In genomic region chrX:166479365-166479983, GRCm38 (mm10) we compare ENCODE assay signal across 8 mouse cellular contexts. TPM values are rescaled to one million over a fixed set of nuclear protein-coding genes. Genes with fewer than 3 reads are reported as not detected.
DNase-seq lines count a peak whose midpoint lies in the region; ATAC-seq lines count a peak whose summit lies in the region.

Gene Rab9, minus strand, starts transcription at chrX:166479867.

- peak; percentile 93 to 96 for DNase-seq in B cell, adult 2 months
- DNase-seq in brain, adult 2 months (ENCODE audit: low read depth, low spot score): peak; percentile 94
- DNase-seq in liver, embryonic 11.5 days (ENCODE audit: low spot score): peak; percentile 90
- DNase-seq in naive thymus-derived CD4-positive, alpha-beta T cell, adult 2 months (ENCODE audit: low read depth): peak; percentile 91

- 12% methylated on average over 34 of the region's 41 CpGs for WGBS in heart, embryonic 11.5 days (ENCODE audit: insufficient replicate concordance)
- WGBS in kidney, embryonic 16.5 days: 16% methylated on average over 37 of the region's 41 CpGs
- WGBS in liver, embryonic 11.5 days: 13% methylated on average over 33 of the region's 41 CpGs
- WGBS in stomach, embryonic 14.5 days: 23% methylated on average over 41 of the region's 41 CpGs

- H3K4me3 ChIP-seq in heart, embryonic 11.5 days (ENCODE audit: low read depth, low read length): peak within 1 kb of the TSS; percentile 61
- peak within 1 kb of the TSS; percentile 66 for H3K4me3 ChIP-seq in kidney, embryonic 16.5 days (ENCODE audit: low read length)
- peak within 1 kb of the TSS; percentile 61 for H3K4me3 ChIP-seq in liver, embryonic 11.5 days (ENCODE audit: low read depth, low read length)
- peak within 1 kb of the TSS; percentile 56 for H3K4me3 ChIP-seq in stomach, embryonic 14.5 days (ENCODE audit: low read depth, low read length)

- H3K9me3 ChIP-seq in heart, embryonic 11.5 days (replicated peaks; ENCODE audit: control insufficient read depth, low read length): no peaks in the 10 kb centered on the region
- H3K9me3 ChIP-seq in kidney, embryonic 16.5 days (ENCODE audit: low read length): no peaks in the 10 kb centered on the region
- no peaks in the 10 kb centered on the region for H3K9me3 ChIP-seq in liver, embryonic 11.5 days (ENCODE audit: control insufficient read depth, low read length)
- no peaks in the 10 kb centered on the region for H3K9me3 ChIP-seq in stomach, embryonic 14.5 days (ENCODE audit: control insufficient read depth, low read depth, low read length)

- no peaks in the 10 kb centered on the region for H3K27me3 ChIP-seq in heart, embryonic 11.5 days (ENCODE audit: control insufficient read depth, insufficient read depth, low read length)
- peaks cover 3% of the 10 kb centered on the region; the same call in 1 of the 2 replicates for H3K27me3 ChIP-seq in kidney, embryonic 16.5 days (ENCODE audit: insufficient read depth, low read length)
- H3K27me3 ChIP-seq in liver, embryonic 11.5 days (replicated peaks; ENCODE audit: control insufficient read depth, insufficient read depth, low read length): peaks cover 4% of the 10 kb centered on the region; the same call in 1 of the 2 replicates
- no peaks in the 10 kb centered on the region for H3K27me3 ChIP-seq in stomach, embryonic 14.5 days (ENCODE audit: control insufficient read depth, insufficient read depth, low read length)

- peak within 1 kb of the TSS; percentile 64; the same call in 1 of the 2 replicates for H3K27ac ChIP-seq in heart, embryonic 11.5 days (ENCODE audit: low read depth, low read length)
- H3K27ac ChIP-seq in kidney, embryonic 16.5 days (ENCODE audit: low read length): peak within 1 kb of the TSS; percentile 84
- H3K27ac ChIP-seq in liver, embryonic 11.5 days (ENCODE audit: low read depth, low read length): peak within 1 kb of the TSS; percentile 66
- H3K27ac ChIP-seq in stomach, embryonic 14.5 days (ENCODE audit: low read length): peak within 1 kb of the TSS; percentile 78

- H3K36me3 ChIP-seq in heart, embryonic 11.5 days (ENCODE audit: control insufficient read depth, insufficient read depth, low read length): no peaks in the 10 kb centered on the region
- H3K36me3 ChIP-seq in kidney, embryonic 16.5 days (ENCODE audit: insufficient read depth, low read length): no peaks in the 10 kb centered on the region
- no peaks in the 10 kb centered on the region for H3K36me3 ChIP-seq in liver, embryonic 11.5 days (ENCODE audit: control insufficient read depth, insufficient read depth, low read length)
- H3K36me3 ChIP-seq in stomach, embryonic 14.5 days (ENCODE audit: control insufficient read depth, insufficient read depth, low read length): no peaks in the 10 kb centered on the region; the same call in 1 of the 2 replicates

- no peaks in the 10 kb centered on the region for H3K4me1 ChIP-seq in heart, embryonic 11.5 days (ENCODE audit: control insufficient read depth, insufficient read depth, low read length)
- no peaks in the 10 kb centered on the region; the same call in 1 of the 2 replicates for H3K4me1 ChIP-seq in kidney, embryonic 16.5 days (ENCODE audit: insufficient read depth, low read length)
- H3K4me1 ChIP-seq in liver, embryonic 11.5 days (replicated peaks; ENCODE audit: control insufficient read depth, insufficient read depth, low read length): no peaks in the 10 kb centered on the region
- no peaks in the 10 kb centered on the region for H3K4me1 ChIP-seq in stomach, embryonic 14.5 days (ENCODE audit: control insufficient read depth, insufficient read depth, low read length)

- peak; percentile 97 for ATAC-seq in erythroblast, adult 5-6 weeks (replicated peaks; ENCODE audit: low FRiP score, poor library complexity, severe bottlenecking)
- peak; percentile 99 for ATAC-seq in heart, embryonic 11.5 days (replicated peaks; ENCODE audit: insufficient number of reproducible peaks, low FRiP score, low TSS enrichment)
- peak; percentile 98 for ATAC-seq in kidney, embryonic 16.5 days (ENCODE audit: low FRiP score, low TSS enrichment)
- ATAC-seq in liver, embryonic 11.5 days (replicated peaks; ENCODE audit: low FRiP score): peak; percentile 98
- peak; percentile 98 for ATAC-seq in stomach, embryonic 14.5 days (ENCODE audit: insufficient number of reproducible peaks, insufficient read depth, low FRiP score, low read depth)

- peak within 1 kb of the TSS; percentile 77 for H3K9ac ChIP-seq in heart, embryonic 11.5 days (ENCODE audit: low read depth, low read length)
- H3K9ac ChIP-seq in kidney, embryonic 16.5 days (replicated peaks; ENCODE audit: low read length): peak within 1 kb of the TSS; percentile 81
- H3K9ac ChIP-seq in liver, embryonic 11.5 days (ENCODE audit: low read depth, low read length): peak within 1 kb of the TSS; percentile 72
- H3K9ac ChIP-seq in stomach, embryonic 14.5 days (replicated peaks; ENCODE audit: low read depth, low read length): peak within 1 kb of the TSS; percentile 57

- H3K4me2 ChIP-seq in heart, embryonic 11.5 days: peak within 1 kb of the TSS; percentile 70
- peak within 1 kb of the TSS; percentile 59 for H3K4me2 ChIP-seq in kidney, embryonic 16.5 days (replicated peaks; ENCODE audit: low read depth, low read length)
- peak within 1 kb of the TSS; percentile 59 for H3K4me2 ChIP-seq in liver, embryonic 11.5 days
- peak within 1 kb of the TSS; percentile 52 for H3K4me2 ChIP-seq in stomach, embryonic 14.5 days (replicated peaks; ENCODE audit: low read depth, low read length)

RNA-seq across cellular contexts. Expression of gene Rab9, which starts in this region (rescaled TPM):
- total RNA-seq in erythroblast, adult 5-6 weeks (2015; ENCODE audit: low replicate concordance): 8.4 and 20.2 TPM in 2 replicates
- total RNA-seq in erythroblast, adult 5-6 weeks (2017; ENCODE audit: low replicate concordance): 12.0 and 21.6 TPM in 2 replicates
- polyA plus RNA-seq in heart, embryonic 11.5 days (2014; fragmentation: Nextera tagmentation; extraction: Ambion mirVana): 38.6 and 40.2 TPM in 2 replicates
- 46.2 and 48.7 TPM in 2 replicates for polyA plus RNA-seq in kidney, embryonic 16.5 days (2015; fragmentation: Nextera tagmentation; extraction: Ambion mirVana)
- 46.2 and 46.6 TPM in 2 replicates for polyA plus RNA-seq in liver, embryonic 11.5 days (2014; fragmentation: Nextera tagmentation; extraction: Ambion mirVana)
- polyA plus RNA-seq in stomach, embryonic 14.5 days (2014; fragmentation: Nextera tagmentation; extraction: Ambion mirVana): 64.8 and 65.3 TPM in 2 replicates

Comparison
In these comparisons a context has a peak if more than half of its experiments do, and no peak if none do; other contexts are left out.
1. Peak in every context shown above with its lines: DNase-seq, ATAC-seq, H3K4me3 ChIP-seq and H3K27ac ChIP-seq.